Mouse (Mus musculus) stomach, embryonic 14.5 days (tissue): ENCODE data around the gene Pdss1. TPM values are rescaled to one million over a fixed set of nuclear protein-coding genes. Genes with fewer than 3 reads are reported as not detected.

Source experiments
- ATAC-seq: fragments of 200-750 bp; cut with Nextera tagmentation; 2 replicates; pipeline ENCODE4 v1.8.0; 2017; ENCODE audit warnings: low read depth, moderate TSS enrichment; ENCODE audit not compliant: insufficient number of reproducible peaks, insufficient read depth, low FRiP score
- H3K27ac ChIP-seq: fragments of 300-500 bp; sonication (generic); 2 replicates; pipeline ENCODE4 v1.5.1; 2014; ENCODE audit warnings: mild to moderate bottlenecking, low read length, moderate library complexity, mixed read lengths
- H3K27me3 ChIP-seq: fragments of 300-500 bp; sonication (generic); 2 replicates; pipeline ENCODE4 v1.6.1; 2014; ENCODE audit warnings: low read length, control low read depth, mixed read lengths; ENCODE audit not compliant: control insufficient read depth, insufficient read depth
- H3K36me3 ChIP-seq: fragments of 300-500 bp; sonication (generic); 2 replicates; pipeline ENCODE4 v1.6.1; 2014; ENCODE audit warnings: mild to moderate bottlenecking, control low read depth, low read length, moderate library complexity, mixed read lengths; ENCODE audit not compliant: control insufficient read depth, insufficient read depth
- H3K4me1 ChIP-seq: fragments of 300-500 bp; sonication (generic); 2 replicates; pipeline ENCODE4 v1.6.1; 2014; ENCODE audit warnings: low read length, control low read depth, mixed read lengths; ENCODE audit not compliant: control insufficient read depth, insufficient read depth
- H3K4me2 ChIP-seq: fragments of 300-500 bp; sonication (generic); replicated peaks from 2 replicates; pipeline ENCODE4 v1.6.1; 2014; ENCODE audit warnings: low read depth, low read length, control low read depth
- H3K4me3 ChIP-seq: fragments of 300-500 bp; sonication (generic); 2 replicates; pipeline ENCODE4 v1.5.1; 2014; ENCODE audit warnings: low read depth, low read length, control low read depth
- H3K9ac ChIP-seq: fragments of 300-500 bp; sonication (generic); replicated peaks from 2 replicates; pipeline ENCODE4 v1.6.1; 2014; ENCODE audit warnings: low read depth, mild to moderate bottlenecking, control low read depth, low read length, moderate library complexity, mixed read lengths
- H3K9me3 ChIP-seq: fragments of 300-500 bp; sonication (generic); 2 replicates; pipeline ENCODE4 v1.6.1; 2016; ENCODE audit warnings: low read depth, low read length, control low read depth; ENCODE audit not compliant: control insufficient read depth
- WGBS: fragments of 180-500 bp; shearing (Covaris S2); extraction: QIAGEN DNeasy Blood & Tissue Kit; methylation state at CpG from one replicate; pipeline ENCODE4 v1.1.7; 2014; 5-methylcytosine and 5-hydroxymethylcytosine counted together
- polyA plus RNA-seq: library from polyadenylated mRNA; unstranded; fragments of >200 nt; fragmentation: Nextera tagmentation; extraction: Ambion mirVana; gene quantifications from 2 replicates; pipeline ENCODE4 v1.2.1, GENCODE M21; 2014

Gene Pdss1
- polyA plus RNA-seq, 1 experiment from 2014 or later = 19.2 TPM

GRCm38 (mm10) chr2:22928259-22928658 lies 32.9 kb downstream of the Pdss1 start:
- ATAC-seq = no peak
- no peaks in the 10 kb centered on the region; the same call in 1 of the 2 replicates for H3K36me3 ChIP-seq
- no peak overlapping the region for H3K27ac ChIP-seq
- no peak overlapping the region for H3K4me2 ChIP-seq
- no peaks in the 10 kb centered on the region for H3K4me1 ChIP-seq
- no peaks in the 10 kb centered on the region for H3K9me3 ChIP-seq
- no peaks in the 10 kb centered on the region for H3K27me3 ChIP-seq
- no peak overlapping the region for H3K9ac ChIP-seq
- 83% methylated on average over 2 of the region's 2 CpGs for WGBS
- no peak overlapping the region for H3K4me3 ChIP-seq

- no peaks in the 10 kb centered on the region for H3K27me3 ChIP-seq
- H3K27ac ChIP-seq = no peak overlapping the region
- H3K9me3 ChIP-seq = no peaks in the 10 kb centered on the region
- peaks cover 20% of the 10 kb centered on the region for H3K36me3 ChIP-seq
- H3K4me3 ChIP-seq = no peak overlapping the region
- ATAC-seq = no peak
- no peak overlapping the region for H3K4me2 ChIP-seq
- 86% methylated on average over 1 of the region's 1 CpGs for WGBS
- H3K9ac ChIP-seq = no peak overlapping the region
- H3K4me1 ChIP-seq = no peaks in the 10 kb centered on the region
Observed at GRCm38 (mm10) chr2:22933556-22933955, 38.2 kb downstream of the Pdss1 start.

GRCm38 (mm10) chr2:22949956-22950355 lies 54.6 kb downstream of the Pdss1 start:
- Histone ChIP-seq H3K4me2 (no peak overlapping the region), H3K4me1 (no peaks in the 10 kb centered on the region), H3K4me3 (no peak overlapping the region), H3K36me3 (peaks cover 4% of the 10 kb centered on the region; the same call in 1 of the 2 replicates), H3K9ac (no peak overlapping the region), H3K27me3 (no peaks in the 10 kb centered on the region), H3K27ac (no peak overlapping the region), H3K9me3 (no peaks in the 10 kb centered on the region)
- WGBS = 29% methylated on average over 4 of the region's 4 CpGs
- ATAC-seq = no peak

GRCm38 (mm10) chr2:22954278-22954677 lies 59.0 kb downstream of the Pdss1 start:
- no peaks in the 10 kb centered on the region; the same call in 1 of the 2 replicates for H3K36me3 ChIP-seq
- no peak for ATAC-seq
- no peak overlapping the region for H3K27ac ChIP-seq
- 84% methylated on average over 4 of the region's 4 CpGs for WGBS
- no peaks in the 10 kb centered on the region for H3K9me3 ChIP-seq
- no peak overlapping the region for H3K4me2 ChIP-seq
- no peaks in the 10 kb centered on the region for H3K27me3 ChIP-seq
- no peak overlapping the region for H3K4me3 ChIP-seq
- no peaks in the 10 kb centered on the region for H3K4me1 ChIP-seq
- H3K9ac ChIP-seq = no peak overlapping the region

- H3K9ac ChIP-seq = no peak overlapping the region
- peaks cover 5% of the 10 kb centered on the region; the same call in 1 of the 2 replicates for H3K36me3 ChIP-seq
- WGBS = 89% methylated on average over 5 of the region's 5 CpGs
- no peaks in the 10 kb centered on the region for H3K4me1 ChIP-seq
- ATAC-seq = no peak
- H3K4me2 ChIP-seq = no peak overlapping the region
- no peaks in the 10 kb centered on the region for H3K27me3 ChIP-seq
- no peaks in the 10 kb centered on the region for H3K9me3 ChIP-seq
- H3K4me3 ChIP-seq = no peak overlapping the region
- H3K27ac ChIP-seq = no peak overlapping the region
Observed at GRCm38 (mm10) chr2:22955914-22956313, 60.6 kb downstream of the Pdss1 start.

GRCm38 (mm10) chr2:22957415-22957814 lies 62.1 kb downstream of the Pdss1 start:
- Histone ChIP-seq H3K4me3 (no peak overlapping the region), H3K9me3 (no peaks in the 10 kb centered on the region), H3K36me3 (peaks cover 5% of the 10 kb centered on the region; the same call in 1 of the 2 replicates), H3K9ac (no peak overlapping the region), H3K4me1 (no peaks in the 10 kb centered on the region), H3K4me2 (no peak overlapping the region), H3K27me3 (no peaks in the 10 kb centered on the region), H3K27ac (no peak overlapping the region)
- WGBS = 82% methylated on average over 1 of the region's 1 CpGs
- no peak for ATAC-seq

GRCm38 (mm10) chr2:22961681-22962080 lies 66.4 kb downstream of the Pdss1 start:
- Histone ChIP-seq H3K4me1 (no peaks in the 10 kb centered on the region), H3K27ac (no peak overlapping the region), H3K27me3 (no peaks in the 10 kb centered on the region), H3K9me3 (no peaks in the 10 kb centered on the region), H3K9ac (no peak overlapping the region), H3K4me2 (no peak overlapping the region), H3K4me3 (no peak overlapping the region), H3K36me3 (peaks cover 5% of the 10 kb centered on the region; the same call in 1 of the 2 replicates)
- WGBS = 94% methylated on average over 2 of the region's 2 CpGs
- ATAC-seq = no peak

- Histone ChIP-seq H3K9me3 (no peaks in the 10 kb centered on the region), H3K4me2 (no peak overlapping the region), H3K27ac (no peak overlapping the region), H3K4me3 (no peak overlapping the region), H3K27me3 (no peaks in the 10 kb centered on the region), H3K9ac (no peak overlapping the region), H3K4me1 (no peaks in the 10 kb centered on the region), H3K36me3 (peaks cover 5% of the 10 kb centered on the region; the same call in 1 of the 2 replicates)
- ATAC-seq = no peak
- 90% methylated on average over 8 of the region's 8 CpGs for WGBS
Observed at GRCm38 (mm10) chr2:22962242-22962641, 66.9 kb downstream of the Pdss1 start.

GRCm38 (mm10) chr2:22962970-22963369 lies 67.6 kb downstream of the Pdss1 start:
- H3K9me3 ChIP-seq = no peaks in the 10 kb centered on the region
- no peaks in the 10 kb centered on the region for H3K4me1 ChIP-seq
- WGBS = 51% methylated on average over 3 of the region's 3 CpGs
- H3K4me3 ChIP-seq = no peak overlapping the region
- no peak overlapping the region for H3K9ac ChIP-seq
- H3K27me3 ChIP-seq = no peaks in the 10 kb centered on the region
- no peak overlapping the region for H3K4me2 ChIP-seq
- no peak overlapping the region for H3K27ac ChIP-seq
- ATAC-seq = no peak
- H3K36me3 ChIP-seq = 0 out of 2 replicates have a peak, but pooled peaks cover 5% of the 10 kb centered on the region
